Mouse (Mus musculus) ES-Bruce4 (cell line): ENCODE data around the gene Utp4.

Experiments used
- CTCF ChIP-seq: IDR thresholded peaks from one replicate; pipeline ENCODE4 v1.8.1; 2011; ENCODE audit warnings: low read depth, low read length
- EP300 ChIP-seq: IDR thresholded peaks from 2 replicates; pipeline ENCODE4 v1.6.1; 2011; ENCODE audit warnings: low read depth, low read length; ENCODE audit not compliant: insufficient read depth
- POLR2A ChIP-seq: IDR thresholded peaks from one replicate; pipeline ENCODE4 v1.8.1; 2011; ENCODE audit warnings: low read length; ENCODE audit not compliant: insufficient read depth

- TF ChIP-seq POLR2A (no peak), CTCF (no peak), EP300 (no peak)
Observed at GRCm38 (mm10) chr8:106888803-106889202, 4.6 kb upstream of the Utp4 start.
